Mouse (Mus musculus): ENCODE data around the gene Srsf7.

Gene Srsf7

GRCm38 (mm10) chr17:80156905-80157304 is 50.2 kb downstream of the Srsf7 start:
- peak; percentile 92 for ATAC-seq (ENCODE audit: low TSS enrichment)

GRCm38 (mm10) chr17:80153631-80154030 is 53.5 kb downstream of the Srsf7 start:
- ATAC-seq (ENCODE audit: low TSS enrichment): no peak

GRCm38 (mm10) chr17:80152767-80153630 is 54.1 kb downstream of the Srsf7 start:
- ATAC-seq (ENCODE audit: low TSS enrichment): no peak

GRCm38 (mm10) chr17:80151353-80151752 is 55.8 kb downstream of the Srsf7 start:
- no peak for ATAC-seq (ENCODE audit: low TSS enrichment)
